Mouse (Mus musculus) midbrain, postnatal 0 days (tissue): ENCODE data around the gene Slc23a2. TPM values are rescaled to one million over a fixed set of nuclear protein-coding genes. Genes with fewer than 3 reads are reported as not detected.

Source experiments
- ATAC-seq: fragments of 200-750 bp; cut with Nextera tagmentation; 2 replicates; pipeline ENCODE4 v1.8.0; 2017; ENCODE audit warnings: moderate number of reproducible peaks, mild to moderate bottlenecking, moderate TSS enrichment, moderate library complexity; ENCODE audit not compliant: low FRiP score
- DNase-seq: peaks from one replicate; pipeline ENCODE4 v3.0.0-alpha.2; 2015; ENCODE audit warnings: low spot score
- H3K27ac ChIP-seq: fragments of 300-500 bp; sonication (generic); 2 replicates; pipeline ENCODE4 v1.5.1; 2014; ENCODE audit warnings: low read depth, mild to moderate bottlenecking, low read length, mixed read lengths
- H3K27me3 ChIP-seq: fragments of 300-500 bp; sonication (generic); 2 replicates; pipeline ENCODE4 v1.6.1; 2014; ENCODE audit warnings: low read length, control low read depth, mixed read lengths; ENCODE audit not compliant: insufficient read depth
- H3K36me3 ChIP-seq: fragments of 300-500 bp; sonication (generic); 2 replicates; pipeline ENCODE4 v1.6.1; 2014; ENCODE audit warnings: low read length, control low read depth, mixed read lengths; ENCODE audit not compliant: insufficient read depth
- H3K4me1 ChIP-seq: fragments of 300-500 bp; sonication (generic); 2 replicates; pipeline ENCODE4 v1.6.1; 2014; ENCODE audit warnings: mild to moderate bottlenecking, control low read depth, antibody characterized with exemption, low read length, mixed read lengths; ENCODE audit not compliant: insufficient read depth
- H3K4me2 ChIP-seq: fragments of 300-500 bp; sonication (generic); 2 replicates; pipeline ENCODE4 v1.6.1; 2014; ENCODE audit warnings: low read depth, mild to moderate bottlenecking, low read length, mixed read lengths; ENCODE audit not compliant: poor library complexity, severe bottlenecking
- H3K4me3 ChIP-seq: fragments of 300-500 bp; sonication (generic); 2 replicates; pipeline ENCODE4 v1.5.1; 2014; ENCODE audit warnings: low read depth, mild to moderate bottlenecking, low read length, moderate library complexity
- H3K9ac ChIP-seq: fragments of 300-500 bp; sonication (generic); replicated peaks from 2 replicates; pipeline ENCODE4 v1.6.1; 2014; ENCODE audit warnings: mild to moderate bottlenecking, low read length, moderate library complexity, mixed read lengths; ENCODE audit not compliant: poor library complexity, severe bottlenecking
- H3K9me3 ChIP-seq: fragments of 300-500 bp; sonication (generic); 2 replicates; pipeline ENCODE4 v1.6.1; 2016; ENCODE audit warnings: low read length, control low read depth
- CTCF ChIP-seq: IDR thresholded peaks from 2 replicates; pipeline ENCODE4 v1.5.1; 2016; ENCODE audit warnings: antibody characterized with exemption, mild to moderate bottlenecking
- WGBS: fragments of 180-500 bp; shearing (Covaris S2); extraction: QIAGEN DNeasy Blood & Tissue Kit; methylation state at CpG from one replicate; pipeline ENCODE4 v1.1.7; 2014; 5-methylcytosine and 5-hydroxymethylcytosine counted together
- polyA plus RNA-seq: library from polyadenylated mRNA; unstranded; fragments of >200 nt; fragmentation: Nextera tagmentation; extraction: Ambion mirVana; gene quantifications from 2 replicates; pipeline ENCODE4 v1.2.1, GENCODE M21; 2015
- total RNA-seq: library from RNA; depleted of rRNA; stranded (reverse); fragments of >200 nt; gene quantifications from 2 replicates; pipeline ENCODE4 v1.2.3, GENCODE M21; 2014

Gene Slc23a2
- total and polyA plus RNA-seq, 2 experiments from 2014 or later: 30.5 to 64.5 TPM

- Histone ChIP-seq H3K27me3 (no peaks in the 10 kb centered on the region), H3K9me3 (no peaks in the 10 kb centered on the region), H3K4me2 (no peak overlapping the region), H3K4me3 (no peak overlapping the region), H3K27ac (no peak overlapping the region), H3K9ac (no peak overlapping the region), H3K36me3 (no peaks in the 10 kb centered on the region), H3K4me1 (no peaks in the 10 kb centered on the region)
- DNase-seq: no peak
- no peak for TF ChIP-seq CTCF
- WGBS: 74% methylated on average over 3 of the region's 3 CpGs
- no peak for ATAC-seq
Observed at GRCm38 (mm10) chr2:132019372-132019811, 125.5 kb downstream of the Slc23a2 start.

- Histone ChIP-seq H3K9me3 (no peaks in the 10 kb centered on the region), H3K4me2 (no peak overlapping the region), H3K4me1 (no peaks in the 10 kb centered on the region), H3K27ac (no peak overlapping the region), H3K9ac (no peak overlapping the region), H3K27me3 (no peaks in the 10 kb centered on the region), H3K36me3 (no peaks in the 10 kb centered on the region), H3K4me3 (no peak overlapping the region)
- WGBS: 64% methylated on average over 4 of the region's 4 CpGs
- ATAC-seq: no peak
- no peak for TF ChIP-seq CTCF
- DNase-seq: no peak
Observed at GRCm38 (mm10) chr2:132018156-132018555, 126.8 kb downstream of the Slc23a2 start.

GRCm38 (mm10) chr2:132017611-132018010 lies 127.3 kb downstream of the Slc23a2 start:
- no peak for DNase-seq
- no peak overlapping the region for H3K27ac ChIP-seq
- H3K4me1 ChIP-seq: no peaks in the 10 kb centered on the region
- ATAC-seq: no peak
- H3K9ac ChIP-seq: no peak overlapping the region
- H3K4me3 ChIP-seq: no peak overlapping the region
- no peaks in the 10 kb centered on the region for H3K27me3 ChIP-seq
- H3K9me3 ChIP-seq: no peaks in the 10 kb centered on the region
- WGBS: 61% methylated on average over 7 of the region's 7 CpGs
- no peak for TF ChIP-seq CTCF
- H3K4me2 ChIP-seq: no peak overlapping the region
- H3K36me3 ChIP-seq: no peaks in the 10 kb centered on the region

GRCm38 (mm10) chr2:132016034-132016433 lies 128.9 kb downstream of the Slc23a2 start:
- no peak overlapping the region for H3K27ac ChIP-seq
- no peaks in the 10 kb centered on the region for H3K9me3 ChIP-seq
- DNase-seq: no peak
- no peak overlapping the region for H3K9ac ChIP-seq
- WGBS: 60% methylated on average over 1 of the region's 1 CpGs
- no peak overlapping the region for H3K4me3 ChIP-seq
- no peaks in the 10 kb centered on the region for H3K4me1 ChIP-seq
- no peak for ATAC-seq
- no peak overlapping the region for H3K4me2 ChIP-seq
- H3K27me3 ChIP-seq: no peaks in the 10 kb centered on the region
- peaks cover 7% of the 10 kb centered on the region; the same call in 1 of the 2 replicates for H3K36me3 ChIP-seq
- TF ChIP-seq CTCF: no peak

- over 99% methylated on average over 4 of the region's 4 CpGs for WGBS
- ATAC-seq: no peak
Observed at GRCm38 (mm10) chr2:132013152-132013551, 131.8 kb downstream of the Slc23a2 start.

GRCm38 (mm10) chr2:132010781-132011180 lies 134.1 kb downstream of the Slc23a2 start:
- no peak for TF ChIP-seq CTCF
- no peak overlapping the region for H3K4me2 ChIP-seq
- H3K4me3 ChIP-seq: no peak overlapping the region
- ATAC-seq (no peak), DNase-seq (no peak)
- H3K27me3 ChIP-seq: no peaks in the 10 kb centered on the region
- H3K4me1 ChIP-seq: no peaks in the 10 kb centered on the region
- H3K9me3 ChIP-seq: no peaks in the 10 kb centered on the region
- H3K27ac ChIP-seq: no peak overlapping the region
- H3K9ac ChIP-seq: no peak overlapping the region
- WGBS: 90% methylated on average over 2 of the region's 2 CpGs
- H3K36me3 ChIP-seq: peaks cover 24% of the 10 kb centered on the region

More at GRCm38 (mm10) chr2:132013152-132013551, 131.8 kb downstream of the Slc23a2 start:
- no peak for TF ChIP-seq CTCF
- no peak overlapping the region for H3K27ac ChIP-seq
- no peaks in the 10 kb centered on the region for H3K27me3 ChIP-seq
- H3K4me3 ChIP-seq: no peak overlapping the region
- no peak overlapping the region for H3K9ac ChIP-seq
- no peaks in the 10 kb centered on the region for H3K4me1 ChIP-seq
- no peak for DNase-seq
- peaks cover 20% of the 10 kb centered on the region for H3K36me3 ChIP-seq
- H3K9me3 ChIP-seq: no peaks in the 10 kb centered on the region
- H3K4me2 ChIP-seq: no peak overlapping the region
